Mouse (Mus musculus) midbrain, embryonic 15.5 days (tissue): ENCODE data around the gene Zfp871. TPM values are rescaled to one million over a fixed set of nuclear protein-coding genes. Genes with fewer than 3 reads are reported as not detected.
"Not testable (repeated sequence)": the region's sequence is repeated elsewhere in the genome, so short reads cannot be mapped to it uniquely, and the experiment has no call there.

Experiments used
- ATAC-seq: fragments of 200-750 bp; cut with Nextera tagmentation; replicated peaks from 2 replicates; pipeline ENCODE4 v1.8.0; 2017; ENCODE audit warnings: moderate TSS enrichment
- H3K27ac ChIP-seq: fragments of 300-500 bp; sonication (generic); 2 replicates; pipeline ENCODE4 v1.5.1; 2015; ENCODE audit warnings: mild to moderate bottlenecking, inconsistent platforms
- H3K27me3 ChIP-seq: fragments of 300-500 bp; sonication (generic); replicated peaks from 2 replicates; pipeline ENCODE4 v1.6.1; 2015; ENCODE audit warnings: inconsistent platforms
- H3K36me3 ChIP-seq: fragments of 300-500 bp; sonication (generic); replicated peaks from 2 replicates; pipeline ENCODE4 v1.6.1; 2015; ENCODE audit warnings: inconsistent platforms
- H3K4me1 ChIP-seq: fragments of 300-500 bp; sonication (generic); 2 replicates; pipeline ENCODE4 v1.6.1; 2015; ENCODE audit warnings: inconsistent platforms
- H3K4me2 ChIP-seq: fragments of 300-500 bp; sonication (generic); 2 replicates; pipeline ENCODE4 v1.6.1; 2015; ENCODE audit warnings: inconsistent platforms, mild to moderate bottlenecking, moderate library complexity
- H3K4me3 ChIP-seq: fragments of 300-500 bp; sonication (generic); 2 replicates; pipeline ENCODE4 v1.5.1; 2015; ENCODE audit warnings: mild to moderate bottlenecking, inconsistent platforms
- H3K9ac ChIP-seq: fragments of 300-500 bp; sonication (generic); 2 replicates; pipeline ENCODE4 v1.6.1; 2015; ENCODE audit warnings: mild to moderate bottlenecking, inconsistent platforms
- H3K9me3 ChIP-seq: fragments of 300-500 bp; sonication (generic); 2 replicates; pipeline ENCODE4 v1.6.1; 2016; ENCODE audit warnings: inconsistent platforms
- WGBS: fragments of 180-500 bp; shearing (Covaris S2); methylation state at CpG from one replicate; pipeline ENCODE4 v1.1.7; 2015; ENCODE audit warnings: mixed read lengths; 5-methylcytosine and 5-hydroxymethylcytosine counted together
- polyA plus RNA-seq: library from polyadenylated mRNA; unstranded; fragments of >200 nt; fragmentation: Nextera tagmentation; extraction: Ambion mirVana; gene quantifications from 2 replicates; pipeline ENCODE4 v1.2.1, GENCODE M21; 2015

Zfp871 gene
- polyA plus RNA-seq, 1 experiment from 2014 or later: 48.1 TPM

DNA sequence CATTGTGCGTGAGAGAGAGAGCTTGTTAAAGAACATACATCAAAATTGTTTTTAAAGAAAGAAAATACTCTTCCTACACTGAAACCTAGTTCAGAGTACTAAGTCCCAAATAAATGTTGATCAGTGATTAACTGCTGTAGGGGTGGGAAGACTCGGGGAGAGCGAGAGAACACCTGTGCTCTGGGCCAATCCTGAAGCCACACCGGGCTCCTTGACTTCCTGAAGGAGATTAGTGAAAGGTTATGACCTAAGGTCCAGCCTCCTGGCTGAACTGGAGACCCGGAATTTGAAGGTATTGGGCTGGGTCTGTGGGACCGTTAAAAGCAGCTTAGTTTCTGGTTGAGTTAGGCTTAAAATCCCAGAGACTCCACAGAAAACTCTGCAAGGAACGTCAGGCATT lies 65.3 kb downstream of the Zfp871 start:
- no peak for ATAC-seq
- H3K9ac ChIP-seq: no peak overlapping the region
- H3K27ac ChIP-seq: no peak overlapping the region
- 75% methylated on average over 7 of the region's 7 CpGs for WGBS
- no peak overlapping the region for H3K4me2 ChIP-seq
- no peaks in the 10 kb centered on the region for H3K36me3 ChIP-seq
- H3K4me1 ChIP-seq: no peaks in the 10 kb centered on the region
- H3K9me3 ChIP-seq: no peaks in the 10 kb centered on the region
- H3K27me3 ChIP-seq: no peaks in the 10 kb centered on the region
- no peak overlapping the region for H3K4me3 ChIP-seq

DNA sequence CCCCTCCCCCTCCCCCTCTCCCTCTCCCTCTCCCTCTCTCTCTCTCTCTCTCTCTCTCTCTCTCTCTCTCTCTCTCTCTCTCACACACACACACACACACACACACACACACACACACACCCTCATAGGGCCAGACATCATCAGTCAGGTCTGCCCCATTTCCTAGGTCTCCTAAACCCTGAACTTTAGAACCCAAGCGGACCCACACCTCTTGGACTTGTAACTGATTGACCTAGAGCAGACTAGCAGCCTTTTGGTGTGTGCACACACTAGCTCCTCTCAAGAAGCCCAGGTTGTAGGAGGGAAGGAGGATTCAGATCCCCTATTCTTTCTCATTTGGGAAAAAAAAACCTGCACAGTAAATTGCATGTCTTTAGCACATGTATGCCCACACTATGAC lies 65.9 kb downstream of the Zfp871 start:
- H3K36me3 ChIP-seq, H3K27me3 ChIP-seq, H3K4me1 ChIP-seq, H3K9ac ChIP-seq, H3K27ac ChIP-seq, H3K9me3 ChIP-seq, H3K4me3 ChIP-seq, H3K4me2 ChIP-seq, ATAC-seq: not testable (repeated sequence)
- 94% methylated on average over 1 of the region's 1 CpGs for WGBS

Other genes with a start within 250 kb of the Zfp871 start
- gene Cyp4f37, start 167.0 kb downstream of the Zfp871 start, polyA plus RNA-seq: 0.48 and 1.3 TPM in 2 replicates
- gene Cyp4f40, start 129.4 kb downstream of the Zfp871 start, polyA plus RNA-seq: 0.26 TPM in 1 of 2 replicates, not detected in the other
- gene Cyp4f15, start 102.7 kb downstream of the Zfp871 start, polyA plus RNA-seq: 1.5 and 1.7 TPM in 2 replicates
- gene Zfp811, start 21.6 kb upstream of the Zfp871 start, polyA plus RNA-seq: 69.5 and 73.5 TPM in 2 replicates
- gene Zfp799, start 42.0 kb upstream of the Zfp871 start, polyA plus RNA-seq: 19.2 and 22.2 TPM in 2 replicates
- gene Zfp870, start 103.4 kb upstream of the Zfp871 start, polyA plus RNA-seq: 7.4 and 7.9 TPM in 2 replicates
- 0.10 and 0.18 TPM in 2 replicates for gene Cyp4f14, start 129.1 kb upstream of the Zfp871 start, polyA plus RNA-seq
- gene Cyp4f13, start 159.1 kb upstream of the Zfp871 start, polyA plus RNA-seq: 7.7 and 8.7 TPM in 2 replicates
- 8.1 and 8.4 TPM in 2 replicates for gene Zfp472, start 177.5 kb upstream of the Zfp871 start, polyA plus RNA-seq
- gene Zfp952, start 204.8 kb upstream of the Zfp871 start, polyA plus RNA-seq: 23.6 and 24.0 TPM in 2 replicates
- gene Zfp763, start 245.1 kb upstream of the Zfp871 start, polyA plus RNA-seq: 28.7 and 29.5 TPM in 2 replicates